Mouse (Mus musculus): Measurements from ENCODE around the gene Gm10959.

Gm10959 gene

GRCm38 (mm10) chr3:122894772-122895171, 24.4 kb downstream of the Gm10959 start, which contains the start of gene Fabp2:
Gene Fabp2 (plus strand): TSS chr3:122895072.
- no peak for DNase-seq (ENCODE audit: low spot score)

GRCm38 (mm10) chr3:122888371-122888819, 30.8 kb downstream of the Gm10959 start:
- no peak for DNase-seq (ENCODE audit: low spot score)

- DNase-seq (ENCODE audit: low spot score): no peak
Observed at GRCm38 (mm10) chr3:122887505-122888301, 31.5 kb downstream of the Gm10959 start.

GRCm38 (mm10) chr3:122878705-122879315, 40.4 kb downstream of the Gm10959 start:
- no peak for DNase-seq (ENCODE audit: low spot score)

- no peak for DNase-seq (ENCODE audit: low spot score)
Observed at GRCm38 (mm10) chr3:122877543-122877942, 41.6 kb downstream of the Gm10959 start.

GRCm38 (mm10) chr3:122876870-122877269, 42.3 kb downstream of the Gm10959 start:
- DNase-seq (ENCODE audit: low spot score): no peak

GRCm38 (mm10) chr3:122871596-122871995, 47.6 kb downstream of the Gm10959 start:
- DNase-seq (ENCODE audit: low spot score): no peak

- no peak for DNase-seq (ENCODE audit: low spot score)
Observed at GRCm38 (mm10) chr3:122868270-122868669, 50.9 kb downstream of the Gm10959 start.

- DNase-seq (ENCODE audit: low spot score): no peak
Observed at GRCm38 (mm10) chr3:122865092-122865491, 54.1 kb downstream of the Gm10959 start.
